Mouse (Mus musculus) layer of hippocampus, adult 6 months (tissue): ENCODE results near the gene Itm2b. TPM values are rescaled to one million over a fixed set of nuclear protein-coding genes. Genes with fewer than 3 reads are reported as not detected.

Experiments
- long read RNA-seq, 2 experiments: library from polyadenylated mRNA; unstranded; transcript quantifications; one replicate each; pipeline ENCODE4 v2.0.0; 2019 to 2020
- polyA plus RNA-seq: library from polyadenylated mRNA; unstranded; fragments of <200 nt; fragmentation: Nextera tagmentation; gene quantifications from 2 replicates; pipeline ENCODE4 v1.2.3, GENCODE M21; 2021

Gene Itm2b
- polyA plus RNA-seq: 2,014 and 2,213 TPM in 2 replicates
- long read RNA-seq, experiment 1, transcript Itm2b-201 (6 exons, 1,796 nt): major isoform, 4,608 of 4,794 reads
- long read RNA-seq, experiment 1, transcript Itm2b-202 (5 exons, 935 nt): minor isoform, 42 of 4,794 reads
- long read RNA-seq, experiment 1, partial matches to known transcripts: 95 of 4,794 reads
- long read RNA-seq, experiment 1, other reads (novel, unspliced or antisense): 49 of 4,794 reads
- long read RNA-seq, experiment 2, transcript Itm2b-202 (5 exons, 935 nt): minor isoform, 13 of 8,176 reads
- long read RNA-seq, experiment 2, transcript Itm2b-201 (6 exons, 1,796 nt): major isoform, 8,109 of 8,176 reads
- long read RNA-seq, experiment 2, partial matches to known transcripts: 16 of 8,176 reads
- long read RNA-seq, experiment 2, other reads (novel, unspliced or antisense): 38 of 8,176 reads

GRCm38 (mm10) chr14:73384913-73385719 lies at the start of gene Itm2b:
Gene Itm2b (minus strand): TSS chr14:73385289.

GRCm38 (mm10) chr14:73325456-73326381 lies 59.4 kb downstream of the Itm2b start, which contains the start of gene Rb1:
Gene Rb1 (minus strand): TSS chr14:73325822.

Other genes starting within 250 kb of the Itm2b start
- gene Lpar6, start 147.4 kb downstream of the Itm2b start, polyA plus RNA-seq: 1.1 and 1.2 TPM in 2 replicates
- 10.0 and 11.9 TPM in 2 replicates for gene Rb1, start 59.5 kb downstream of the Itm2b start, polyA plus RNA-seq
- 31.0 and 31.9 TPM in 2 replicates for gene Med4, start 124.7 kb upstream of the Itm2b start, polyA plus RNA-seq
- 196 and 206 TPM in 2 replicates for gene Sucla2, start 140.0 kb upstream of the Itm2b start, polyA plus RNA-seq
- gene Nudt15, start 163.0 kb upstream of the Itm2b start, polyA plus RNA-seq: 2.4 and 2.6 TPM in 2 replicates